Mouse (Mus musculus): ENCODE results near the gene Tmc5. TPM values are rescaled to one million over a fixed set of nuclear protein-coding genes. Genes with fewer than 3 reads are reported as not detected.
A peak's percentile ranks its signal among the peaks of the same experiment; 100 is the strongest.

The Tmc5 gene
- polyA plus RNA-seq, 1 experiment, result not detected

GRCm38 (mm10) chr7:118667773-118668172 lies 70.7 kb downstream of the Tmc5 start:
- Histone ChIP-seq H3K4me3 (ENCODE audit: insufficient read depth, low read length) (no peak overlapping the region), H3K4me1 (ENCODE audit: control insufficient read depth, insufficient read depth, low read length) (no peaks in the 10 kb centered on the region), H3K27ac (ENCODE audit: insufficient read depth, low read depth, low read length) (no peak overlapping the region)
- no peak for TF ChIP-seq CTCF (IDR thresholded peaks at IDR 0.05; ENCODE audit: low read depth, low read length)
- TF ChIP-seq POLR2A (IDR thresholded peaks at IDR 0.05; ENCODE audit: borderline replicate concordance, low read depth, low read length), result no peak

GRCm38 (mm10) chr7:118670142-118670541 lies 73.0 kb downstream of the Tmc5 start:
- TF ChIP-seq CTCF (IDR thresholded peaks at IDR 0.05; ENCODE audit: low read depth, low read length), result no peak
- TF ChIP-seq POLR2A (IDR thresholded peaks at IDR 0.05; ENCODE audit: borderline replicate concordance, low read depth, low read length), result no peak
- no peak overlapping the region for H3K27ac ChIP-seq (ENCODE audit: insufficient read depth, low read depth, low read length)
- H3K4me3 ChIP-seq (ENCODE audit: insufficient read depth, low read length), result no peak overlapping the region
- H3K4me1 ChIP-seq (ENCODE audit: control insufficient read depth, insufficient read depth, low read length), result no peaks in the 10 kb centered on the region

GRCm38 (mm10) chr7:118676826-118677225 lies 79.7 kb downstream of the Tmc5 start:
- no peak overlapping the region for H3K27ac ChIP-seq (ENCODE audit: insufficient read depth, low read depth, low read length)
- no peaks in the 10 kb centered on the region for H3K4me1 ChIP-seq (ENCODE audit: control insufficient read depth, insufficient read depth, low read length)
- TF ChIP-seq POLR2A (IDR thresholded peaks at IDR 0.05; ENCODE audit: borderline replicate concordance, low read depth, low read length), result no peak
- no peak for TF ChIP-seq CTCF (IDR thresholded peaks at IDR 0.05; ENCODE audit: low read depth, low read length)
- no peak overlapping the region for H3K4me3 ChIP-seq (ENCODE audit: insufficient read depth, low read length)

DNA sequence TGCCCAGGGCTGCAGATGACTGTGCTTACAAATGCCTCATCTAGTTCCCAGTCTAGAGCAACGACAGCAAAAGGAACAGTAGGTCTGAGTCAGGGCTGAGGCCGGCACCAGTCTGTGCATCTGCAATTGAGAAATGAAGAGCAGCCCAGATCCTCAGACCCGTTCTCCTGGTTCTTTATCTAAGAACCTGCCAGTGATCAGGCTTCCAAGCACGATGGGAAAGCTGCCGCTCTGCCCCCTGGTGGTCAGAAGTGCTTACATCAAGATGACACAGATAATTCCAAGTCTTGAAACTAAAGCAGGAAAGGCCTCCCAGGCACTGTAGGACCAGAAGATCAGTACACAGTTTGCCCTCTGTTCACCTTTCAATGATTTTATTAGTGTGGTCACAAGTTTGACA lies 91.1 kb downstream of the Tmc5 start:
- H3K4me3 ChIP-seq (ENCODE audit: insufficient read depth, low read length), result no peak overlapping the region
- no peaks in the 10 kb centered on the region for H3K4me1 ChIP-seq (ENCODE audit: control insufficient read depth, insufficient read depth, low read length)
- TF ChIP-seq POLR2A (IDR thresholded peaks at IDR 0.05; ENCODE audit: borderline replicate concordance, low read depth, low read length) (no peak), CTCF (IDR thresholded peaks at IDR 0.05; ENCODE audit: low read depth, low read length) (no peak; the same call in 1 of the 2 replicates)
- no peak overlapping the region for H3K27ac ChIP-seq (ENCODE audit: insufficient read depth, low read depth, low read length)

DNA sequence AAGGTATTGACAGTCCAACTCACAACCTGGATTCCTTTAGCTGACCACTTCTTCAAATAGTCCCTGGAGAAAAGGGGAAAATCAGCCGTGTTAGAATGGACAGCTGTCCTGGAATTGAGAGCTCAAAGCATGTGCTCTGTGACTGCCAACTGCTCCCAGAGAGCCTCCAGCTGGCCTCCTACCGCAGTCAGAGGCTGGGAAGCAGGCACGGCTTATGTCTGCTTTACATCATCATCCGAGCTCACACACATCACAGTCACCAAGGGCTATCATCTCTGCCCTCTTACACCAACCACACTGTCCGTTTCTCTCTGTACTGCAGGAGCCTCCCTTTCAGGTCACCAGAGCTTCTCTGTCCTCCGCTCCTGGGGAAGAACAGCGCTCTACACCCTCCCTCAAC lies 92.0 kb downstream of the Tmc5 start:
- no peak for TF ChIP-seq CTCF (IDR thresholded peaks at IDR 0.05; ENCODE audit: low read depth, low read length)
- no peak for TF ChIP-seq POLR2A (IDR thresholded peaks at IDR 0.05; ENCODE audit: borderline replicate concordance, low read depth, low read length)
- no peak overlapping the region for H3K4me3 ChIP-seq (ENCODE audit: insufficient read depth, low read length)

DNA sequence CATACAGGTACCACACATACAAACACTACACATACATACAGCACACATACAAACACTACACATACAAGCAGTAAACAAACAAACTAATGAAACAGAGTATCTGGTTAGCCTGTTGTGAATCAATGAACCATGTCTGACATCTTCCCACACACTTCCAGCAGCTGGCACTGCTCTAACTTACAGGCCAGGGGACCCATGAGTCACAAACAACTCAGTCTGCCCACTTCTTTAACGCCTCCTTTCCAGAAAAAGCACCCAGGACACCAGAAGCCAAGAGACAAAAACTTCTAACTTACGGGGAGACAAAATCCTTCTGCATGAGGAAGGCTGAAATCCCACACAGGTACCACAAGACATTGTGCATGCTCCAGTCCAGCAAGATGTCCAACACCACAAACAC lies 94.2 kb downstream of the Tmc5 start:
- no peaks in the 10 kb centered on the region for H3K4me1 ChIP-seq (ENCODE audit: control insufficient read depth, insufficient read depth, low read length)
- no peak overlapping the region for H3K27ac ChIP-seq (ENCODE audit: insufficient read depth, low read depth, low read length)
- no peak for TF ChIP-seq CTCF (IDR thresholded peaks at IDR 0.05; ENCODE audit: low read depth, low read length)
- no peak for TF ChIP-seq POLR2A (IDR thresholded peaks at IDR 0.05; ENCODE audit: borderline replicate concordance, low read depth, low read length)
- H3K4me3 ChIP-seq (ENCODE audit: insufficient read depth, low read length), result no peak overlapping the region

More for the DNA sequence above, 92.0 kb downstream of the Tmc5 start:
- no peak overlapping the region for H3K27ac ChIP-seq (ENCODE audit: insufficient read depth, low read depth, low read length)
- no peaks in the 10 kb centered on the region for H3K4me1 ChIP-seq (ENCODE audit: control insufficient read depth, insufficient read depth, low read length)

DNA sequence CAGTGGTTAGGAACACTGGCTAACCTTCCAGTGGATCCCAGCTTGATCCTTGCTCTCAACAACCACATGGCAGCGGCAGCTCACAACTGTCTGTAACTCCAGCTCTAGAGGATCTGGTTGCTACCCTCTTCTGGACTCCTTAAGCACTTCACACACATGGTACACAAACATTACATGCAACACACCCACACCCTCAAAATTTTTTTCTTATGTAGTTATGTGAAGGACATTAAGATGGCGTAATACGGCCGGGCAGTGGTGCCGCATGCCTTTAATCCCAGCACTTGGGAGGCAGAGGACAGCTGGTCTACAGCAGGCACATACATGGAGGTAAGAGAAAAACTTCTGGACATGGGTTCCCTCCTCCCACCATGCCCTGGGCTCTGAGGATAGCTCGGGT lies 99.0 kb downstream of the Tmc5 start:
- TF ChIP-seq CTCF (IDR thresholded peaks at IDR 0.05; ENCODE audit: low read depth, low read length), result no peak
- TF ChIP-seq POLR2A (IDR thresholded peaks at IDR 0.05; ENCODE audit: borderline replicate concordance, low read depth, low read length), result no peak

DNA sequence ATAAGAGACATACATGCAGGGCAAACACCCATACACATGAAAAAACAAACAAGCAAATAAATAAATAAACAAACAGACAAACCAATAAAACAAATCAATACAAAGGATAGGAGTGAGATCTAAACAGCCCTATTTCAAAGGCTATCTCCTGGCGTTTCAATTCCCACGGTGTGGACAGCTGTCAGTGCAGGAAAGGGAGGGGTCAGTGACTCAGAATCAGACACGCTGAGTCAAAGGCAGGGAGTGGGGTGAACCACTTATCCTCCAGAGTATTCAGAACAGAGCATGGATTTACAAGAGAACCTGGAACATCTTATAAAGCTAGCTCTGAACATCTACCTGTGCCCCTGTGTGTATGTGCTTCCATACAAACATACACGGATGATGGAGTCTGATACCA lies 100.1 kb downstream of the Tmc5 start:
- TF ChIP-seq CTCF (IDR thresholded peaks at IDR 0.05; ENCODE audit: low read depth, low read length), result no peak
- TF ChIP-seq POLR2A (IDR thresholded peaks at IDR 0.05; ENCODE audit: borderline replicate concordance, low read depth, low read length), result no peak
- no peak overlapping the region for H3K4me3 ChIP-seq (ENCODE audit: insufficient read depth, low read length)
- peaks cover 19% of the 10 kb centered on the region for H3K4me1 ChIP-seq (ENCODE audit: control insufficient read depth, insufficient read depth, low read length)
- no peak overlapping the region for H3K27ac ChIP-seq (ENCODE audit: insufficient read depth, low read depth, low read length)

More for the DNA sequence above, 99.0 kb downstream of the Tmc5 start:
- Histone ChIP-seq H3K4me3 (ENCODE audit: insufficient read depth, low read length) (no peak overlapping the region), H3K4me1 (ENCODE audit: control insufficient read depth, insufficient read depth, low read length) (peaks cover 19% of the 10 kb centered on the region), H3K27ac (ENCODE audit: insufficient read depth, low read depth, low read length) (no peak overlapping the region)

- H3K27ac ChIP-seq (ENCODE audit: insufficient read depth, low read depth, low read length), result 0 out of 2 replicates have a peak overlapping the region, but pooled peaks have one; percentile 3
- no peak for TF ChIP-seq POLR2A (IDR thresholded peaks at IDR 0.05; ENCODE audit: borderline replicate concordance, low read depth, low read length)
- no peak for TF ChIP-seq CTCF (IDR thresholded peaks at IDR 0.05; ENCODE audit: low read depth, low read length)
- no peak overlapping the region for H3K4me3 ChIP-seq (ENCODE audit: insufficient read depth, low read length)
- H3K4me1 ChIP-seq (ENCODE audit: control insufficient read depth, insufficient read depth, low read length), result peaks cover 31% of the 10 kb centered on the region
These were observed 101.8 kb downstream of the Tmc5 start for GRCm38 (mm10) chr7:118698882-118699281.

- peaks cover 39% of the 10 kb centered on the region for H3K4me1 ChIP-seq (ENCODE audit: control insufficient read depth, insufficient read depth, low read length)
- peak overlapping the region; percentile 30; the same call in 1 of the 2 replicates for H3K4me3 ChIP-seq (ENCODE audit: insufficient read depth, low read length)
- peak overlapping the region; percentile 33 for H3K27ac ChIP-seq (ENCODE audit: insufficient read depth, low read depth, low read length)
- TF ChIP-seq POLR2A (IDR thresholded peaks at IDR 0.05; ENCODE audit: borderline replicate concordance, low read depth, low read length) (no peak), CTCF (IDR thresholded peaks at IDR 0.05; ENCODE audit: low read depth, low read length) (no peak)
These were observed 106.1 kb downstream of the Tmc5 start for GRCm38 (mm10) chr7:118703144-118703561.
